Mouse (Mus musculus) cerebellum, adult 2 months (tissue): ENCODE measurements at regions not wholly inside any gene's neighbourhood (a gene's known extent, or its start where the extent isn't known, plus 50 kb on each side); places are given as distances from the start of the nearest gene placed in this dataset.

Source experiments
- CTCF ChIP-seq: fragments of 200-500 bp; IDR thresholded peaks from 2 replicates; pipeline ENCODE4 v1.5.1; 2011; ENCODE audit warnings: low read depth, mild to moderate bottlenecking, control low read depth, low read length, moderate library complexity, borderline replicate concordance; ENCODE audit not compliant: insufficient read depth
- POLR2A ChIP-seq: fragments of 200-500 bp; IDR thresholded peaks from 2 replicates; pipeline ENCODE4 v1.6.1; 2011; ENCODE audit warnings: low read length, control low read depth, borderline replicate concordance; ENCODE audit not compliant: insufficient read depth

- TF ChIP-seq CTCF (no peak), POLR2A (no peak)
These were observed 228.0 kb upstream of the Prok2 start for GRCm38 (mm10) chr6:99953980-99954776.
